Mouse (Mus musculus): ENCODE measurements around the gene Sipa1l1.

GRCm38 (mm10) chr12:82240674-82241073, 71.6 kb downstream of the Sipa1l1 start:
- TF ChIP-seq CTCF (IDR thresholded peaks at IDR 0.05; ENCODE audit: borderline replicate concordance, insufficient read depth, low read depth, low read length) (no peak), POLR2A (IDR thresholded peaks at IDR 0.05; ENCODE audit: borderline replicate concordance, insufficient read depth, low read length) (no peak)

All from cerebellum, adult 2 months (tissue).